Comparison of ENCODE assay signal across 20 mouse cellular contexts in genomic region chr7:40392699-40393098, GRCm38 (mm10).
DNase-seq lines count a peak whose midpoint lies in the region; ATAC-seq and TF ChIP-seq lines count a peak whose summit lies in the region.
"Had no signal": no experiment of that assay in that cellular context is flagged by ENCODE, and none has a peak within 500 bp of the region (broad histone marks: within the 10 kb centered on the region; RNA-seq: fewer than 3 reads in every experiment).

No protein-coding gene starts in this region.

- H3K4me3 ChIP-seq in hindbrain, embryonic 10.5 days: no peak overlapping the region
- no peak overlapping the region for H3K4me3 ChIP-seq in hindbrain, postnatal 0 days (ENCODE audit: low read length)
- H3K4me3 ChIP-seq in neural tube, embryonic 13.5 days: no peak overlapping the region
- no peak overlapping the region for H3K4me3 ChIP-seq in midbrain, embryonic 11.5 days (ENCODE audit: low read depth, low read length)
- H3K4me3 ChIP-seq in lung, adult 2 months (replicated peaks; ENCODE audit: extremely low read depth, low read depth, low read length): no peak overlapping the region
- H3K4me3 ChIP-seq: embryonic facial prominence, embryonic 12.5 days; heart, embryonic 15.5 days; liver, embryonic 15.5 days; myocyte had no signal

- TF ChIP-seq POLR2A in lung, adult 2 months (IDR thresholded peaks at IDR 0.05; ENCODE audit: borderline replicate concordance, extremely low read depth, low read depth, low read length): no peak

- H3K9me3 ChIP-seq in hindbrain, embryonic 10.5 days: no peaks in the 10 kb centered on the region
- H3K9me3 ChIP-seq in hindbrain, postnatal 0 days (ENCODE audit: low read length): no peaks in the 10 kb centered on the region
- no peaks in the 10 kb centered on the region for H3K9me3 ChIP-seq in neural tube, embryonic 13.5 days
- no peaks in the 10 kb centered on the region for H3K9me3 ChIP-seq in midbrain, embryonic 11.5 days (ENCODE audit: control insufficient read depth, low read length)
- H3K9me3 ChIP-seq: embryonic facial prominence, embryonic 12.5 days; heart, embryonic 15.5 days; liver, embryonic 15.5 days had no signal

- peak overlapping the region; percentile 82 for H3K27ac ChIP-seq in hindbrain, embryonic 10.5 days
- no peak overlapping the region for H3K27ac ChIP-seq in hindbrain, postnatal 0 days
- H3K27ac ChIP-seq in neural tube, embryonic 13.5 days (replicated peaks): peak overlapping the region; percentile 20; the same call in 1 of the 2 replicates
- H3K27ac ChIP-seq in midbrain, embryonic 11.5 days (ENCODE audit: low read depth, low read length): peak overlapping the region; percentile 53
- H3K27ac ChIP-seq: embryonic facial prominence, embryonic 12.5 days; heart, embryonic 15.5 days; kidney, postnatal 0 days; liver, embryonic 15.5 days had no signal

- 59% methylated on average over 1 of the region's 1 CpGs for WGBS in hindbrain, embryonic 10.5 days
- WGBS in hindbrain, postnatal 0 days: 76% methylated on average over 1 of the region's 1 CpGs
- 95% methylated on average over 1 of the region's 1 CpGs for WGBS in neural tube, embryonic 13.5 days
- WGBS in midbrain, embryonic 11.5 days: 57% methylated on average over 1 of the region's 1 CpGs
- 48% methylated on average over 1 of the region's 1 CpGs for WGBS in lung, adult 2 months

- no peak overlapping the region for H3K4me2 ChIP-seq in hindbrain, postnatal 0 days (ENCODE audit: low read depth, low read length)
- H3K4me2 ChIP-seq in neural tube, embryonic 13.5 days: no peak overlapping the region
- H3K4me2 ChIP-seq in midbrain, embryonic 11.5 days: no peak overlapping the region
- H3K4me2 ChIP-seq: embryonic facial prominence, embryonic 12.5 days; heart, embryonic 15.5 days; liver, embryonic 15.5 days had no signal

- no peak for ATAC-seq in hindbrain, postnatal 0 days
- ATAC-seq in neural tube, embryonic 13.5 days (ENCODE audit: low read depth): no peak
- ATAC-seq in midbrain, embryonic 11.5 days (ENCODE audit: low FRiP score): 0 out of 2 replicates have a peak, but pooled peaks have one; percentile 8

- no peak for DNase-seq in hindbrain, embryonic 10.5 days (ENCODE audit: low spot score)
- no peak for DNase-seq in hindbrain, postnatal 0 days (ENCODE audit: low spot score)
- no peak for DNase-seq in neural tube, embryonic 10.5 days (ENCODE audit: extremely low spot score, low spot score)
- DNase-seq in midbrain, embryonic 11.5 days (ENCODE audit: low spot score, missing footprints): no peak
- no peak for DNase-seq in lung, adult 2 months
- DNase-seq in thymus, postnatal 10 days (ENCODE audit: low spot score in 2 of 2): no peak
- DNase-seq in liver: no peak
- DNase-seq: adrenal gland, postnatal 14 days; cerebellum, adult 2 months; cerebellum, postnatal 25 days; gastrocnemius, postnatal 36 days; heart, postnatal 36 days; kidney, adult 2 months; lung, postnatal 4 days had no signal

- H3K27me3 ChIP-seq in hindbrain, embryonic 10.5 days (ENCODE audit: insufficient read depth, poor library complexity, severe bottlenecking): no peaks in the 10 kb centered on the region
- no peaks in the 10 kb centered on the region for H3K27me3 ChIP-seq in hindbrain, postnatal 0 days (ENCODE audit: insufficient read depth, low read length)
- 0 out of 2 replicates have a peak, but pooled peaks cover 3% of the 10 kb centered on the region for H3K27me3 ChIP-seq in neural tube, embryonic 13.5 days
- H3K27me3 ChIP-seq in midbrain, embryonic 11.5 days (ENCODE audit: control insufficient read depth, insufficient read depth, low read length): no peaks in the 10 kb centered on the region
- H3K27me3 ChIP-seq: embryonic facial prominence, embryonic 12.5 days; heart, embryonic 15.5 days; liver, embryonic 15.5 days had no signal

- TF ChIP-seq CTCF in hindbrain, postnatal 0 days (IDR thresholded peaks at IDR 0.05; ENCODE audit: low read depth): no peak
- no peak for TF ChIP-seq CTCF in lung, adult 2 months (IDR thresholded peaks at IDR 0.05; ENCODE audit: insufficient read depth, low read length)

- H3K9ac ChIP-seq in hindbrain, postnatal 0 days (replicated peaks; ENCODE audit: low read length): no peak overlapping the region
- H3K9ac ChIP-seq in neural tube, embryonic 13.5 days: no peak overlapping the region
- no peak overlapping the region for H3K9ac ChIP-seq in midbrain, embryonic 11.5 days (ENCODE audit: low read length)
- H3K9ac ChIP-seq: embryonic facial prominence, embryonic 12.5 days; heart, embryonic 15.5 days; liver, embryonic 15.5 days had no signal

- no peaks in the 10 kb centered on the region for H3K36me3 ChIP-seq in hindbrain, embryonic 10.5 days
- no peaks in the 10 kb centered on the region for H3K36me3 ChIP-seq in hindbrain, postnatal 0 days (ENCODE audit: insufficient read depth, low read length)
- no peaks in the 10 kb centered on the region for H3K36me3 ChIP-seq in neural tube, embryonic 13.5 days
- no peaks in the 10 kb centered on the region for H3K36me3 ChIP-seq in midbrain, embryonic 11.5 days (ENCODE audit: control insufficient read depth, insufficient read depth, low read length)
- H3K36me3 ChIP-seq: embryonic facial prominence, embryonic 12.5 days; heart, embryonic 15.5 days; liver, embryonic 15.5 days had no signal

- peaks cover 34% of the 10 kb centered on the region for H3K4me1 ChIP-seq in hindbrain, embryonic 10.5 days (replicated peaks)
- no peaks in the 10 kb centered on the region for H3K4me1 ChIP-seq in hindbrain, postnatal 0 days (ENCODE audit: insufficient read depth, low read length)
- H3K4me1 ChIP-seq in neural tube, embryonic 13.5 days (replicated peaks): peaks cover 28% of the 10 kb centered on the region
- H3K4me1 ChIP-seq in midbrain, embryonic 11.5 days (ENCODE audit: control insufficient read depth, insufficient read depth, low read length): peaks cover 29% of the 10 kb centered on the region
- no peaks in the 10 kb centered on the region for H3K4me1 ChIP-seq in lung, adult 2 months (ENCODE audit: control insufficient read depth, insufficient read depth, low read length)
- H3K4me1 ChIP-seq: embryonic facial prominence, embryonic 12.5 days; heart, embryonic 15.5 days; liver, embryonic 15.5 days had no signal
